Mouse (Mus musculus): ENCODE measurements at regions not wholly inside any gene's neighbourhood (a gene's known extent, or its start where the extent isn't known, plus 50 kb on each side); places are given as distances from the start of the nearest gene placed in this dataset.

DNA sequence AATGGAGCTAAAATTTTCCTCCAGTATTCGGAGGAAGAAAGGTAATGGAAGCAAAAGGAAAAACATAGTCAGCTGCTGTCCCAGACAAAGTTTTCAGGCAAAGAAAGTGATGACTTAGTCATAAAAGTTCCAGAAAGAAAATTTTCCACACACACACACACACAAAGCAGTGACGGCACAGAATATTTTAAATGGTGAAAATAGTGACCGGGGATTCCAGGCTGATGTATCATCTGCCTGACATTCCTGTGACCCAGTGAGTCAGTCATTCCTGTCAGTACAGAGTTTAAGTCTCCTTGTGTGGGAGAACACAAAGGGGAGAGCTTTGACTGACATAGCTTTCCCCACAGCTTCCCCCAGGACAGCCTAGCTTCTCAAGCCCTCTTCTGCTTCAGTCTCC is 107.9 kb downstream of the Atp6ap1l start:
- H3K27me3 ChIP-seq (replicated peaks; ENCODE audit: control insufficient read depth, insufficient read depth, low read length): no peaks in the 10 kb centered on the region
- no peak overlapping the region for H3K4me2 ChIP-seq (ENCODE audit: low read length)
- DNase-seq (ENCODE audit: low spot score): no peak
- H3K9ac ChIP-seq (ENCODE audit: low read length): no peak overlapping the region
- ATAC-seq: no peak
- no peak overlapping the region for H3K4me3 ChIP-seq (ENCODE audit: low read depth, low read length)
- no peaks in the 10 kb centered on the region for H3K9me3 ChIP-seq (replicated peaks; ENCODE audit: control insufficient read depth, low read length)
- H3K4me1 ChIP-seq (ENCODE audit: control insufficient read depth, insufficient read depth, low read length): no peaks in the 10 kb centered on the region
- no peaks in the 10 kb centered on the region for H3K36me3 ChIP-seq (ENCODE audit: control insufficient read depth, insufficient read depth, low read length)
- 87% methylated on average over 3 of the region's 3 CpGs for WGBS
- no peak overlapping the region for H3K27ac ChIP-seq (ENCODE audit: low read depth, low read length)

DNA sequence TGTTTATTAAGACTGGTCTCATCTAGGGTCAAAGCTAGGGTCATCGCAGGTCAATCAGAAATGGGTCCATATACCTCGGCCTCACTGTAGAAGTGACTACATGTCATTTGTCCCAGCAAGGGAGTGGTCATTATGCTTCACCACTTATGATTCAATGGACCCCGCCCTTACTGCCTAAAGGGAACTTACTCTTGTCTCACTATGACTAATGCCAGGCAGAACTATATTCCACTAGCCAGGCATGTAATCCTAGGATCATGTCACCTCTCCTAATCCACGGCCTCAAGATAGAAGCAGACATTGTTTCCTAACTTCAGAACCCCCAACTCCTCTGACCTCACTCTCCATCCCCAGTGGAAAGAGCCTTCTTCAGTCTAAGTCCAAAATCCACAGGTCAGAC is 108.3 kb downstream of the Atp6ap1l start:
- 90% methylated on average over 4 of the region's 4 CpGs for WGBS
- no peak overlapping the region for H3K4me2 ChIP-seq (ENCODE audit: low read length)
- H3K4me1 ChIP-seq (ENCODE audit: control insufficient read depth, insufficient read depth, low read length): no peaks in the 10 kb centered on the region
- no peaks in the 10 kb centered on the region for H3K9me3 ChIP-seq (replicated peaks; ENCODE audit: control insufficient read depth, low read length)
- no peak overlapping the region for H3K4me3 ChIP-seq (ENCODE audit: low read depth, low read length)
- H3K27me3 ChIP-seq (replicated peaks; ENCODE audit: control insufficient read depth, insufficient read depth, low read length): no peaks in the 10 kb centered on the region
- H3K36me3 ChIP-seq (ENCODE audit: control insufficient read depth, insufficient read depth, low read length): no peaks in the 10 kb centered on the region
- no peak overlapping the region for H3K27ac ChIP-seq (ENCODE audit: low read depth, low read length)
- H3K9ac ChIP-seq (ENCODE audit: low read length): no peak overlapping the region
- DNase-seq (ENCODE audit: low spot score) (no peak), ATAC-seq (no peak)

DNA sequence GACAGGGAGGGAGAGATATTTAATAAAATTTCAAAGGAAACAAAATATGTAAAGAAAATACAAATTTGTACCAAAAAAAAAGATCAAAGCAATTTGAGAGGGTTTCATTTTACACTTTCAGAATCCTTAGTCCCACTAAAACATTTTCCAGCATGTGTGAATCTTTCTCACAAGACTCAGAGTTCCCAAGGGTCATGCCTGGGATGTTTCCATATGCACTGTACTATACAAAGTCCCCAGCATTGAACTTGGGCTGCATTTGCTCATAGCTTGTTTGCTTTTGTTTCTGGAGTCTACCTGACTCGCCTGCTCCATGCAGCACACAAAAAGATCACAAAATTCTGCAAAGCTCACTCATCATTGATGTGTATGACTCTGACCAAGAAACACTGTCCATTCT is 122.7 kb downstream of the Atp6ap1l start:
- no peak for ATAC-seq
- WGBS: 90% methylated on average over 1 of the region's 1 CpGs
- H3K9me3 ChIP-seq (replicated peaks; ENCODE audit: control insufficient read depth, low read length): no peaks in the 10 kb centered on the region

DNA sequence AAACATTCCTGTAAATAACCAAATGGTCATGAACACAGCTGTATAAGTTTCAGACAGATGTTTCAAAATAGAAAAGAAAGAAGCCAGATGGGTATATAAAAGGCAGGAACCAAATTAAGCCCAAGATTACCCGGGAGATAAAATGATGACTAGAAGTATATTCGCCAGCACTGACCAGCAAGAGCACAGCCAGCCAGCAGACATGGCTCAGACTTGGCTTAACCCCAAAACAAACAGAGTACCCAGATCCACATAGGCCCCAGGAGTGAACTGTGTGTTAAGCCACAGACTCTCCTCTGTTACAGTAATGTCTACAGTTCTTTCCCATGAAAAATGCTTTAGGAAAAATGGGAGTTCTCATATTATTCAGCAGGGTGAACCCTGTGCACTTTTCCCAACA is 123.2 kb downstream of the Atp6ap1l start:
- no peak overlapping the region for H3K4me2 ChIP-seq (ENCODE audit: low read length)
- no peaks in the 10 kb centered on the region for H3K36me3 ChIP-seq (ENCODE audit: control insufficient read depth, insufficient read depth, low read length)
- no peaks in the 10 kb centered on the region for H3K9me3 ChIP-seq (replicated peaks; ENCODE audit: control insufficient read depth, low read length)
- no peak for ATAC-seq
- no peaks in the 10 kb centered on the region for H3K4me1 ChIP-seq (ENCODE audit: control insufficient read depth, insufficient read depth, low read length)
- H3K4me3 ChIP-seq (ENCODE audit: low read depth, low read length): no peak overlapping the region
- DNase-seq (ENCODE audit: low spot score): no peak
- H3K27me3 ChIP-seq (replicated peaks; ENCODE audit: control insufficient read depth, insufficient read depth, low read length): no peaks in the 10 kb centered on the region
- WGBS: 87% methylated on average over 2 of the region's 2 CpGs
- H3K9ac ChIP-seq (ENCODE audit: low read length): no peak overlapping the region
- H3K27ac ChIP-seq (ENCODE audit: low read depth, low read length): no peak overlapping the region

More for the DNA sequence above, 122.7 kb downstream of the Atp6ap1l start:
- Histone ChIP-seq H3K9ac (ENCODE audit: low read length) (no peak overlapping the region), H3K4me1 (ENCODE audit: control insufficient read depth, insufficient read depth, low read length) (no peaks in the 10 kb centered on the region), H3K27ac (ENCODE audit: low read depth, low read length) (no peak overlapping the region), H3K27me3 (replicated peaks; ENCODE audit: control insufficient read depth, insufficient read depth, low read length) (no peaks in the 10 kb centered on the region), H3K36me3 (ENCODE audit: control insufficient read depth, insufficient read depth, low read length) (no peaks in the 10 kb centered on the region), H3K4me2 (ENCODE audit: low read length) (no peak overlapping the region), H3K4me3 (ENCODE audit: low read depth, low read length) (no peak overlapping the region)
- DNase-seq (ENCODE audit: low spot score): no peak

DNA sequence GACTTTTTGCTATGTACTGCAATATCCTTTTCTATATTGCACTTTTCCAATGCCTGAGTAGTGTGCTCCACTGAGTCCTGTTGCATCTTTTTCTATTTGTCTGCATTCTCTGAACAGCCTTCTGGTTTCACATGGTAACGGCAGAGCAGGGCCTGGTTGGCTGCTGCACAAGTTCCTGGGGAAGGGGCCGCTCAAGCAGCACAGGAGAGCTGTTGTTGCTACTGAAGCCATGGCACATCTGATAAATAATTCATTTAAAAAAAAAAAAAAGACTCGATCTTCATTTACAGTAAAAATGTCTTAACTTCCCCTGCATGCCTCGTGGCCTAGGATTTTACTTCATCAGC is 127.2 kb downstream of the Atp6ap1l start:
- 0 out of 2 replicates have a peak, but pooled peaks have one; percentile 42 for ATAC-seq
- no peak overlapping the region for H3K9ac ChIP-seq (ENCODE audit: low read length)
- H3K27me3 ChIP-seq (replicated peaks; ENCODE audit: control insufficient read depth, insufficient read depth, low read length): no peaks in the 10 kb centered on the region
- WGBS: 60% methylated on average over 4 of the region's 4 CpGs
- no peaks in the 10 kb centered on the region for H3K4me1 ChIP-seq (ENCODE audit: control insufficient read depth, insufficient read depth, low read length)
- H3K4me3 ChIP-seq (ENCODE audit: low read depth, low read length): no peak overlapping the region
- H3K27ac ChIP-seq (ENCODE audit: low read depth, low read length): no peak overlapping the region
- no peak overlapping the region for H3K4me2 ChIP-seq (ENCODE audit: low read length)
- DNase-seq (ENCODE audit: low spot score): peak; percentile 11
- H3K9me3 ChIP-seq (replicated peaks; ENCODE audit: control insufficient read depth, low read length): no peaks in the 10 kb centered on the region
- no peaks in the 10 kb centered on the region for H3K36me3 ChIP-seq (ENCODE audit: control insufficient read depth, insufficient read depth, low read length)

DNA sequence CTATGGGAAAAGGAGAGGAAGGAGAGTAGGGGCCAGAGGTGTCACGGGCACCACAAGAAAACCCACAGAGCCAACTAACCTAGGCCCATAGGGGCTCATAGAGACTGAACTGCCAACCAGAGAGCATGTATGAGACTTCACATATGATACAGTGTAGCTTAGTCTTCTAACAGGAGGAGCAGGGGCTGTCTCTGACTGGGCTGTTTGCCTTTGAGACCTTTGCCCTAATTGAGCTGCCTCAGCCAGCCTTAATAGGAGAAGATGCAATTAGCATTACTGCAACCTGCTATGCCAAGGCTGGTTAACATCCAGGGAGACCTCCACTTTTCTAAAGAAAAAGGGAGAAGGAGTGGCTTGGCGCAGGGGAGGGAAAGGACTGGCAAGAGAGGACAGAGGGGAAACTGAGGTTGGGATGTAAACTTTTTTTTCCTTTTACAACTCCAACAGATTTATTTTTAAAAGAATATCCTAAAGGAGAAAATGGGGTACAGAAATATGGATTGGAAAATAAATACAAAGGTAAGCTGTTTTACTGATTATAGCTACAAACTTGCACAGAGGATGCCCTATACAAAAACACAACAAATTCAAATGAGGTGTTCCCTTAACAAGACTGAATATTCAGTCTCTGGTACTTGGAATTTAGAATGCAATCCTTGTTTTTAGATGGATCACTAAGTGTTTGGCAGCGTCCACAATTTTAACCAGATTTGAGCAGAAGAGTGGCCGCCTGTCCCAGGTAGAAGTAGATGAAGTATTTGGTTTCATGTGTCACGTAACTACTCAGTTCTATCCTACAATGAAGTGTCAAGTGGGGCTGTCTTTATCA is 127.8 kb downstream of the Atp6ap1l start:
- no peak overlapping the region for H3K27ac ChIP-seq (ENCODE audit: low read depth, low read length)
- no peak overlapping the region for H3K4me3 ChIP-seq (ENCODE audit: low read depth, low read length)
- 91% methylated on average over 5 of the region's 5 CpGs for WGBS
- no peak for ATAC-seq
- no peak for DNase-seq (ENCODE audit: low spot score)
- no peaks in the 10 kb centered on the region for H3K4me1 ChIP-seq (ENCODE audit: control insufficient read depth, insufficient read depth, low read length)
- H3K9ac ChIP-seq (ENCODE audit: low read length): no peak overlapping the region
- H3K9me3 ChIP-seq (replicated peaks; ENCODE audit: control insufficient read depth, low read length): no peaks in the 10 kb centered on the region
- no peaks in the 10 kb centered on the region for H3K27me3 ChIP-seq (replicated peaks; ENCODE audit: control insufficient read depth, insufficient read depth, low read length)
- H3K4me2 ChIP-seq (ENCODE audit: low read length): no peak overlapping the region
- no peaks in the 10 kb centered on the region for H3K36me3 ChIP-seq (ENCODE audit: control insufficient read depth, insufficient read depth, low read length)

DNA sequence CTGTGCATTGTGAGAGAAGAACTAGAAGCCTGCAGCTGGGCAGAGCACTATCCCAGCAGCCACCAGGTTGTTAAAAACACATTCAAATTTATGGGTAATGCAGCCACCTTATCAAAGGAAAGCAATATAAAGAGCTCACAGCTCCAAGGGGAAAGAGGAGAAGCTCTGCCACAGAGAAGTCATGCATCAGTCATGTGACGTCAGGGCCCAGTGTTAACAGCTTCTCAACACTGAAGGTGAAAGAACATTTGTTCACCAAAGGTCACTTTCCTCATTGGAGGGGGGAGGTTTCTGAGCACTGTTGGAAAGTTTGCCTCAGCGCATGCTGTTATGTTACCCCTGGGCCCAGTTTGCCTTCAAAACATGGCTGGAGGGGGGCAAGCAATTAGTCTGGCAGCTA is 143.0 kb downstream of the Atp6ap1l start:
- Histone ChIP-seq H3K4me3 (ENCODE audit: low read depth, low read length) (no peak overlapping the region), H3K36me3 (ENCODE audit: control insufficient read depth, insufficient read depth, low read length) (no peaks in the 10 kb centered on the region), H3K27me3 (replicated peaks; ENCODE audit: control insufficient read depth, insufficient read depth, low read length) (no peaks in the 10 kb centered on the region), H3K4me1 (ENCODE audit: control insufficient read depth, insufficient read depth, low read length) (no peaks in the 10 kb centered on the region), H3K4me2 (ENCODE audit: low read length) (no peak overlapping the region), H3K9me3 (replicated peaks; ENCODE audit: control insufficient read depth, low read length) (no peaks in the 10 kb centered on the region), H3K27ac (ENCODE audit: low read depth, low read length) (no peak overlapping the region), H3K9ac (ENCODE audit: low read length) (no peak overlapping the region)
- WGBS: 31% methylated on average over 2 of the region's 2 CpGs
- no peak for ATAC-seq
- no peak for DNase-seq (ENCODE audit: low spot score)

DNA sequence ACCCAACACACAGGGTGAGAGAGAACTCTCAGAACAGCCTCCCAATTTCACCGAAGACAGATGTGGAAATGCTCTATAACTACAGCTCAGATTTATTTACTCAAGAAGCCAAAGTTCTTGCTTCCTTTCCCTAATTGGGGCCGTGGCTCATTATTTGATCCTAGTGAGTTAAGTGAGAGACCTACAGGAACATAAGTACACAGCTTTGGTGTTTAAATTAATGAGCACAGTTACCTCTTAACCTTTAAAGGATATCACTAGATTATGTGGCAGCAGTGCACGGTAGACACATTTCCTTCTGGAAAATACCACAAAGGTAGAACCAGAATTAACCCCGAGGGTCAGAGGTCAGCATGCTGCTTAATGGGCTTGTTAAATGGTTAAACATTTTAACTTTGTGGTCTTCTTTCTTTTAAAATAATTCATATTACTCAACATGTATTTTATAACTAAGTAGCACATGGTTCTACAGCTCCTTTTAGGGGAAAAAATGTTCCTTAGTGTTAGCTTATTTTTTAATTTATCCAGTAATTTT is 144.6 kb downstream of the Atp6ap1l start:
- no peak for ATAC-seq
- H3K9me3 ChIP-seq (replicated peaks; ENCODE audit: control insufficient read depth, low read length): no peaks in the 10 kb centered on the region
- no peak for DNase-seq (ENCODE audit: low spot score)
- H3K36me3 ChIP-seq (ENCODE audit: control insufficient read depth, insufficient read depth, low read length): no peaks in the 10 kb centered on the region
- no peak overlapping the region for H3K9ac ChIP-seq (ENCODE audit: low read length)
- no peak overlapping the region for H3K4me2 ChIP-seq (ENCODE audit: low read length)
- H3K4me3 ChIP-seq (ENCODE audit: low read depth, low read length): no peak overlapping the region
- WGBS: 66% methylated on average over 4 of the region's 4 CpGs
- no peaks in the 10 kb centered on the region for H3K4me1 ChIP-seq (ENCODE audit: control insufficient read depth, insufficient read depth, low read length)
- H3K27ac ChIP-seq (ENCODE audit: low read depth, low read length): no peak overlapping the region
- H3K27me3 ChIP-seq (replicated peaks; ENCODE audit: control insufficient read depth, insufficient read depth, low read length): no peaks in the 10 kb centered on the region

DNA sequence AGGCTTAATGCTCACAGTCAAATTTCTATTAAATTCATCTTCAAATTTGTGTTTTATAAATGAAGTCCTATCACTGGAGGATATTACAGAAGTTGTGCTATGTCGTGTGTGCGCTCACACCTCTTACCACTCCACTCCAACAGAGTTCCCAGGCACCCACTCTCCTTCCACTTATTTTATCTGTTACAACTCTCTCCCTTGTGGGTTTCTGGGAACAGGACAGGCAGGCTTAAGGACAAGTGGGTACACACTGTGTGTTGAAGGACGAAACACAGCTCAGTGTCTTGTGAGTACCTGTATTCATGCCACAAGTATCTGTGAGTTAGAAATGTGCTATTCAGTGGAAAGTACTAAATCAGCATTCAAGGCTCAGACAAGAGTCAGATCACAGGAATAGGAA is 150.7 kb downstream of the Atp6ap1l start:
- Histone ChIP-seq H3K27ac (ENCODE audit: low read depth, low read length) (no peak overlapping the region), H3K4me2 (ENCODE audit: low read length) (no peak overlapping the region), H3K4me3 (ENCODE audit: low read depth, low read length) (no peak overlapping the region), H3K9me3 (replicated peaks; ENCODE audit: control insufficient read depth, low read length) (no peaks in the 10 kb centered on the region), H3K4me1 (ENCODE audit: control insufficient read depth, insufficient read depth, low read length) (no peaks in the 10 kb centered on the region), H3K36me3 (ENCODE audit: control insufficient read depth, insufficient read depth, low read length) (no peaks in the 10 kb centered on the region), H3K9ac (ENCODE audit: low read length) (no peak overlapping the region), H3K27me3 (replicated peaks; ENCODE audit: control insufficient read depth, insufficient read depth, low read length) (no peaks in the 10 kb centered on the region)
- ATAC-seq (no peak), DNase-seq (ENCODE audit: low spot score) (no peak)
- 92% methylated on average over 3 of the region's 3 CpGs for WGBS
